Mouse (Mus musculus) telencephalon, adult 2 months (tissue): Measurements from ENCODE around the gene Zbtb20.

Source experiments
- DNase-seq: peaks from one replicate; pipeline ENCODE4 v3.0.0-alpha.2; 2011; ENCODE audit warnings: low read depth, low spot score

Gene Zbtb20

GRCm38 (mm10) chr16:43360838-43361480, 485.3 kb downstream of the Zbtb20 start:
- DNase-seq, result no peak

GRCm38 (mm10) chr16:43362651-43363300, 487.1 kb downstream of the Zbtb20 start:
- DNase-seq, result peak; percentile 8

GRCm38 (mm10) chr16:43363316-43363715, 487.6 kb downstream of the Zbtb20 start:
- no peak for DNase-seq

DNA sequence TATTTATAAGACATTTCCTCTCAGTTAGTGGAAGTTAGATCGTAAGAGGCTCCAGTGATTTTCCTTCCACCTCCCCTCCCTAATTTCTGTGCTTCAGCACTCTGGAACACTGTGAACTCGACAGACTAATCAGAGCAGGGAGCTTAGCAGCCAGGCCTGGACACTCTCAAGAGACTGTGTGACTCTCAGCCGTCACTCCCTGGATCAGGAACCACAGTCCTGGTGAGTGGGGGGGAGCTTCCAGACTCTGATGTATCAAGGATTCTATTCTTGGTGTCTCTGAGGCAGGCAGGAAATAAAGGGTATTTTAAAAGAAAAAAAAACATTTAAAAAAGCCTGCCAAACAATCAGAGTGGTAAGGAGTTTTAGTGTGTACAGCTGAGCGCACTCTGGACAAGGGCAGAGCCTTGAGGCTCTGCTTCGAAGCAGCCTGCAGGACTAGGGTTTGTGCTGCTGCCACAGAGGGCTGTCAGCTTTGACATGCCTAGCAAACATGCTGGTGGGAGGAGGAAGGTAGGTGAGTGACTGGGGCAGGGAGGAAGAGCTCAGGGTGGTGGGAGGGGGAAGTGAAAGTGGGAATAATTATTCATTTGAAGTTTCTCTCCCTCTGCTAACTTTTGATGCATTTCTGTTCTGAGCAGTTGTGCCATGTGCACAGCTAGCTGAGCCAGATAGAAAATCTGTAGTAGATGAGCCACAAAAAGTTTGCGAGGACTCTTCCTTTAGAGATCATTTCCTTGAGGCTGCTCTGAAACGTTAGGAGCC, 488.3 kb downstream of the Zbtb20 start:
- peak; percentile 5 for DNase-seq

GRCm38 (mm10) chr16:43364516-43364910, 488.8 kb downstream of the Zbtb20 start:
- DNase-seq, result no peak

GRCm38 (mm10) chr16:43365277-43365676, 489.6 kb downstream of the Zbtb20 start:
- DNase-seq, result no peak

GRCm38 (mm10) chr16:43370496-43371020, 494.9 kb downstream of the Zbtb20 start:
- no peak for DNase-seq

DNA sequence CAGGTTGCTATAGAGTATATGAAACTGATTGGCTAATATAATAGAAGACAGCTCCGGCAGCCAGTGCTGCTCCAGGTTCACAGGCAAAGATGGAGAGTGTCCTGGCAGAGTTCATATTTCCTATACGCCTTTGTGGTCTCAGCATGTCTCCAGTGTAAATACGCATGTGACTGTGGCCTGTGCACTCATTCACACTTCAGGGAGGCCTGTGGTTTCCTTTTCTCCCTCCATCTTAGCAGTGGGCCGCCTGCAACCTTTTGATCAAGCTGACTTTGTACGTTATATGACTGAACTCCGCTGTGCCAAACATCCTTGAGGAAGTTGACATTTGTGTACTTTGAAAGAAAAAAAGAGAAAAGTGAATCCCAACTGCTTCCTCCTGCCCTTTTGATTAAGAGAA, 501.1 kb downstream of the Zbtb20 start:
- no peak for DNase-seq

DNA sequence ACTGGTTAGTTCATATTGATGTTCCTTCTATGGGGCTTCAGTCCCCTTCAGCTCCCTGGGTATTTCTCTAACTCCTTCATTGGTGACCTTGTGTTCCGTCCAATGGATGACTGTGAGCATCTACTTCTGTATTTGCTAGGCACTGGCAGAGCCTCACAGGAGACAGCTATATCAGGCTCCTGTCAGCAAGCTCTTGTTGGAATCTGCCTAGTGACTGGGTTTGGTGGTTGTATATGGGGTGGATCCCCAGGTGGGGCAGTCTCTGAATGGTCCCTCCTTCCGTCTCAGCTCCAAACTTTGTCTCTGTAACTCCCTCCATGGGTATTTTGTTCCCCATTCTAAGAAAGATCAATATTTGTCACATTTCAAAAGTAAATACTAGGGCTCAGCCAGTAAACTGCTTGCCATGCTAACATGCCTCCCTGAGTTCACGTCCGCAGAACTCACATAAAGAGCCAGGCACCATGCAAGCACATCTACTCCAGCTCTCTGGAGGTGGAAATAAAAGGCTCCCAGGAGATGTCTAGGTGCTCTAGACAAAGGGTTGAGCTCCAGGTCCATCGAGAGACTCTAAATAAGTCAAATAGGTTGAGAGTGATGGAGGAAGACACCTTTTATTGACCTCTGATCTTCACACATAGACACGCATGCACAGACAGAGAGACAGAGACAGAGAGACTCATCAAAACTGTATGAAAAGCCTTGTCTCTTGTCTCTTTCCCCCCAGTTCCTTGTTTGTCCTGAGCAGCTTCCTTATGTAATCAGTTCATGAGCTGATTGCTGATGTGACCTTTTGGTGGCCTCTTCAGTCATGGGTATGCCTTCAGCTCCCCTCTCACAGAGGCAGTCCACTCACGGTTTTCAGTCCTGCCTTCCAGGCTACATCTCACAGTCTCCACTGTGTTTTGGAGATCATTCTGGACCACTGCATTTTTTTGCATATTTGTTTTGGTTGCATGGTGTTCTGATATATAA, 504.0 kb downstream of the Zbtb20 start:
- no peak for DNase-seq

- DNase-seq, result no peak
Measured at GRCm38 (mm10) chr16:43381183-43381582, 505.5 kb downstream of the Zbtb20 start.

DNA sequence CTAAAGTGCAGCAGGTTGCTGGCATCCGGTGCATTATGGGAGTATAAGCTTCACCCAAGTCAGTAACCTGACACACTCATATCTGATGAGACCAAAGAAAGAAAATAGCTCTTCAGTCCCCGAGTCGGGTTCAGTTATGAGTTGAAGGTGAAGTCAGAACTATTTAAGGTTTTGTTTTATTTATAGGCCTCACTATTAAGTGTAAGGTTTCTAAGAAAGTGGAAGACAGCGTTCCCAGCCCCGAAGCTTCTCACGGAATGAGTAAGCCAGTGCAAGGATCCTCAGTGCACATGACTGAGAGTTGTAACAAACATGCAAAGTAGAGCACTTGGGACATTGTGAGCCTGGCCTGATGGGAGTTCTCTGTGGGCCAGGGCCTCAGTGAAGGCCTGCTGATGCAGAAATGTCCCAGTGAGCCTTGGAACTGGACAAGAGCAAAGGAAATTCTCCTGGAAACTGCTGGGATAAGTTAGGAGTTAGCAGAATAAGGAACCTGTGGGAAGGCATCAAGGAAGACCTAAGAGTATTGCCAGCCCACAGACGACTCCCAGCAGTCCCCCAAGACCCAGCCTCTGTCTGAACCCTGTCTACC, 507.6 kb downstream of the Zbtb20 start:
- DNase-seq, result no peak

- DNase-seq, result no peak
Measured at GRCm38 (mm10) chr16:43384953-43385619, 509.4 kb downstream of the Zbtb20 start.

- DNase-seq, result no peak
Measured at GRCm38 (mm10) chr16:43385620-43386210, 510.0 kb downstream of the Zbtb20 start.

DNA sequence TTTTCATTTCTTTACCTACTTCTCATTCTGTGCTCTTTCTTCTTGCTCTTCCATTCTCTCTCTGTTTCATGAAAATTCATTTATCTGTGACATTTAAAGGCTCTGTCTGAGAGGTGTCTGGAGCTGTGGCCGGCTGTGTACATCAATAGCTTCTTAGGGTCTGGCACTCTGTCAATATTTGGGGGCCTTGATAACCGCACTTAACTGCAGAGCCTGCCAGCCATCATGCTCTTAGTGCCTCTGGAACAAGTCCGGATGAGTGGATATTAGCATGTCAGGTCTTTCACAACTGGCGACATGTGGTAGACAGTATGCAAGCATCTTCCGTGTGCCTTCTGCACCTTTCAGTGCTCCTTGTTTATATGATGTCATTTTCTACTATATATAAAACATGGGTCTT, 510.7 kb downstream of the Zbtb20 start:
- DNase-seq, result no peak

DNA sequence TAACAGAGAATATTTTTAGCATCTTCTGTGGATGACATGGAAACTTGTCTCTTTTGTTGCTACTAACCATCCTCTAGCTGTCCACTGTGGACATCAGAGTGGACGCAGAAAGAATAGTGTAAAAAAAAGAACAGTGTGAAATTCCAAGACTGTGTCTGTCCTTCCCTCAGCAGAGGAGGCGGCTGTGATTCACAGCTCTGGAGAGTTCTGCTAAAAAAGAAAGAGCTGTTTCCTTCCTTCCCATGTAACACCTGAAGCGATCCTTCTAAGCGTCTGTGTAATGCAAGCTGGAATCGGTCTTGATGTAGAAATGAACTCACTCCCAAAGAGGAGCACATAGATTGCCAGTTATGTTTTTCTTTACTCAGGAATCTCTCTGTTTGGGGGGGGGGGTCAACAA, 512.7 kb downstream of the Zbtb20 start:
- DNase-seq, result no peak

DNA sequence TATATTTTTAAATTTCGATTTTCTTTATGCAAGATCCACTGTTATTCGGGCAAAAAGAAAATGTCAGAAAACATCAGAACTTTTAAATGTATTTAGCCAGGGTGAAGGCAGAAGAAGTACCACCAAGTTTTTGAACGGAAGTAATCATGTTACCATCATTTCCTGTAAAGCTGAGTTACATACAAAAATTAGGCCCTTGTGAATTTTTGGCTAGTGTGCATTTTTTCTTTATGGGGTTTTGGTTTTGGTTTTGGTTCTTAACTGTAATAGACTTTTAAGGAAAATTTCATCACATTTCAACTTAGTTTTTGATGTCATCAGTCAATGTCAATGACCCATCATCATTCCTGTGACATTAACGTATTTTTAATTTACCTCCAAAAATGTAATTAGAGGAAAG, 514.7 kb downstream of the Zbtb20 start:
- no peak for DNase-seq

- DNase-seq, result no peak
Measured at GRCm38 (mm10) chr16:43393382-43393781, 517.7 kb downstream of the Zbtb20 start.

DNA sequence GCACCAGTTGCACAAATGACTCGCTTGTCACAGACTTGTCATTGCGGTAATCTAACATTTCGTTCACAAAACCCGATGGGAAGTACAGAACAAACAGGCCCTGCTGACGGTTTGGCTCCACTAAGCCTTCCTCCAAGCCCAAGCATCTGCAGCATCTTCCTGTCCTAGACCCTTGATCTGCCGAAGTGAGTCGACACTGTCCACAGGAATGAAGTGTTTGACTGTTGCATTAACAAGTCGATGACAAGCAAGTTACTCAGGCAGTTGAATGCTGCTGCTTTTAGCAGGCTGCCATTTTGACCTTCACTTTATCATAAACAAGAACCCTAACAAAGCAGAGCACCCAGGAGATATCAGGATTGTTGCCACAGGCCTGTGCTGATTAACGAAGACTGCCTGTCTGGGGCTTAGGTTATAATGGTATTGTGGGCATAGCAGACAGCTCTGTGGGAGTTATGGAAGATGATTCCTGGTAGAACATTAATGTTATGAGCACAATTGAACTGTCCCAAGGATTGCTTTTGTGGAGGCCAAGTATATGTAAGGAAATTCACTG, 518.4 kb downstream of the Zbtb20 start:
- DNase-seq, result no peak

- DNase-seq, result no peak
Measured at GRCm38 (mm10) chr16:43394760-43395159, 519.1 kb downstream of the Zbtb20 start.
